Mouse (Mus musculus) liver, embryonic 12.5 days (tissue): ENCODE data around the gene Celf6. TPM values are rescaled to one million over a fixed set of nuclear protein-coding genes. Genes with fewer than 3 reads are reported as not detected.

Experiments used
- ATAC-seq: fragments of 200-750 bp; cut with Nextera tagmentation; 2 replicates; pipeline ENCODE4 v1.8.0; 2017; ENCODE audit warnings: moderate number of reproducible peaks, mild to moderate bottlenecking, moderate library complexity
- H3K27ac ChIP-seq: fragments of 300-500 bp; sonication (generic); 2 replicates; pipeline ENCODE4 v1.5.1; 2016; ENCODE audit warnings: mild to moderate bottlenecking
- H3K27me3 ChIP-seq: fragments of 300-500 bp; sonication (generic); replicated peaks from 2 replicates; pipeline ENCODE4 v1.6.1; 2016; ENCODE audit warnings: mild to moderate bottlenecking, moderate library complexity
- H3K36me3 ChIP-seq: fragments of 300-500 bp; sonication (generic); 2 replicates; pipeline ENCODE4 v1.6.1; 2016; ENCODE audit warnings: mild to moderate bottlenecking, moderate library complexity
- H3K4me1 ChIP-seq: fragments of 300-500 bp; sonication (generic); 2 replicates; pipeline ENCODE4 v1.6.1; 2016
- H3K4me2 ChIP-seq: fragments of 300-500 bp; sonication (generic); 2 replicates; pipeline ENCODE4 v1.6.1; 2016; ENCODE audit warnings: mild to moderate bottlenecking, moderate library complexity
- H3K4me3 ChIP-seq: fragments of 300-500 bp; sonication (generic); 2 replicates; pipeline ENCODE4 v1.5.1; 2016; ENCODE audit warnings: mild to moderate bottlenecking, moderate library complexity
- H3K9ac ChIP-seq: fragments of 300-500 bp; sonication (generic); 2 replicates; pipeline ENCODE4 v1.6.1; 2016; ENCODE audit warnings: mild to moderate bottlenecking, moderate library complexity
- H3K9me3 ChIP-seq: fragments of 300-500 bp; sonication (generic); replicated peaks from 2 replicates; pipeline ENCODE4 v1.6.1; 2016; ENCODE audit warnings: mild to moderate bottlenecking, moderate library complexity
- WGBS: fragments of 180-500 bp; shearing (Covaris S2); methylation state at CpG from one replicate; pipeline ENCODE4 v1.1.7; 2016; ENCODE audit not compliant: insufficient replicate concordance; 5-methylcytosine and 5-hydroxymethylcytosine counted together
- polyA plus RNA-seq: library from polyadenylated mRNA; unstranded; fragments of >200 nt; fragmentation: Nextera tagmentation; extraction: Ambion mirVana; gene quantifications from 2 replicates; pipeline ENCODE4 v1.2.1, GENCODE M21; 2016

Gene Celf6
- polyA plus RNA-seq, 1 experiment from 2014 or later: 0.11 TPM

DNA sequence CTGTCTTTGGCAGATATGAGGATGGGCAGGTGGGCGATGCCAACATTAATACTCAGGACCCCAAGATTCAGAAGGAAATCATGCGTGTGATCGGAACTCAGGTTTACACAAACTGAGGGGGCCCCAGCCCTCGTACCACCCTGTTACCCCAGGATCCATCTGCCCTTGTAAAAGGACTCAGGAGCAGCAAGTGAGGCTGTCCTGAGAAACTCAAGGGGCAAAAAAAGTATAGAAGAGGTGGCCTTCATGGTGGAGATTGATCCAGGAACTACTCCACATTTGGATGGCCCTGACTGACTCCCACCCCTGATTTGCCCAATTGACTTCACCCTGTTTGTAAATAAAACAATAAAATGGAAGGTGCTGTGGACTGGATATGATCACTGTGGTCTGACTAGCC, 72.2 kb downstream of the Celf6 start:
- H3K4me2 ChIP-seq: no peak overlapping the region
- no peak overlapping the region for H3K9ac ChIP-seq
- ATAC-seq: no peak
- no peaks in the 10 kb centered on the region; the same call in 1 of the 2 replicates for H3K27me3 ChIP-seq
- no peak overlapping the region for H3K4me3 ChIP-seq
- no peak overlapping the region for H3K27ac ChIP-seq
- WGBS: 89% methylated on average over 4 of the region's 4 CpGs
- H3K4me1 ChIP-seq: peaks cover 24% of the 10 kb centered on the region
- H3K9me3 ChIP-seq: no peaks in the 10 kb centered on the region
- peaks cover 18% of the 10 kb centered on the region for H3K36me3 ChIP-seq

- no peak overlapping the region for H3K9ac ChIP-seq
- 7% methylated on average over 3 of the region's 3 CpGs for WGBS
- peak overlapping the region; percentile 37 for H3K4me2 ChIP-seq
- H3K27me3 ChIP-seq: peaks cover 14% of the 10 kb centered on the region
- no peaks in the 10 kb centered on the region for H3K9me3 ChIP-seq
- H3K4me3 ChIP-seq: no peak overlapping the region
- peaks cover 18% of the 10 kb centered on the region for H3K36me3 ChIP-seq
- ATAC-seq: peak; percentile 55
- peak overlapping the region; percentile 54 for H3K27ac ChIP-seq
- peaks cover 57% of the 10 kb centered on the region for H3K4me1 ChIP-seq
Observed at GRCm38 (mm10) chr9:59653371-59653770, 75.7 kb downstream of the Celf6 start.

DNA sequence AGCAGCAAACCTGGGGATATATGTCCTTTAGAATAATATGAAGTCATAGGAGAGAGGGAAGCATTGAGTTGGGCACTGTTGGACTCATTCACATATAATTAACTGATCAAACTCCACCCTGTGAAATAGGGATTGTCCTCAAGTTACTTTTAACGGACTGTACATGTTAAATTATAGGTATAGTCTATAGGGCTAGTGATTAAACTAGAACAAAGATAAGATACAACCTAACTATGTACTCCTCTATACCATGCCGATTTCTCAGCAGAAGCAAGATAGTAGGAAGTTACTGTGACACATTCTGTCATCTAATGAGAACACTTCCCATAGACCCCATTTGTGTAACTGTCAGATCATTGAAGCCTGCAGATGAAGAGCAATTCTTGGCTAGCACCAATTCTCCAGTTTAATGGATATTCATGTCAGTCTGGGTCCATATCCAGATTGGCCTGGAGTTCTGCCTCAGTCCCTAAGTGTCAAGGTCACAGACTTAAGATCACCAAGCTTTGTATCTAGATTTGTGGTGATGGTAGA, 76.8 kb downstream of the Celf6 start:
- H3K36me3 ChIP-seq: peaks cover 9% of the 10 kb centered on the region; the same call in 1 of the 2 replicates
- H3K27me3 ChIP-seq: peaks cover 21% of the 10 kb centered on the region
- no peaks in the 10 kb centered on the region for H3K9me3 ChIP-seq
- H3K9ac ChIP-seq: no peak overlapping the region
- 45% methylated on average over 2 of the region's 2 CpGs for WGBS
- H3K4me1 ChIP-seq: peaks cover 67% of the 10 kb centered on the region
- no peak overlapping the region for H3K4me3 ChIP-seq
- H3K4me2 ChIP-seq: no peak overlapping the region
- ATAC-seq: no peak
- H3K27ac ChIP-seq: no peak overlapping the region

DNA sequence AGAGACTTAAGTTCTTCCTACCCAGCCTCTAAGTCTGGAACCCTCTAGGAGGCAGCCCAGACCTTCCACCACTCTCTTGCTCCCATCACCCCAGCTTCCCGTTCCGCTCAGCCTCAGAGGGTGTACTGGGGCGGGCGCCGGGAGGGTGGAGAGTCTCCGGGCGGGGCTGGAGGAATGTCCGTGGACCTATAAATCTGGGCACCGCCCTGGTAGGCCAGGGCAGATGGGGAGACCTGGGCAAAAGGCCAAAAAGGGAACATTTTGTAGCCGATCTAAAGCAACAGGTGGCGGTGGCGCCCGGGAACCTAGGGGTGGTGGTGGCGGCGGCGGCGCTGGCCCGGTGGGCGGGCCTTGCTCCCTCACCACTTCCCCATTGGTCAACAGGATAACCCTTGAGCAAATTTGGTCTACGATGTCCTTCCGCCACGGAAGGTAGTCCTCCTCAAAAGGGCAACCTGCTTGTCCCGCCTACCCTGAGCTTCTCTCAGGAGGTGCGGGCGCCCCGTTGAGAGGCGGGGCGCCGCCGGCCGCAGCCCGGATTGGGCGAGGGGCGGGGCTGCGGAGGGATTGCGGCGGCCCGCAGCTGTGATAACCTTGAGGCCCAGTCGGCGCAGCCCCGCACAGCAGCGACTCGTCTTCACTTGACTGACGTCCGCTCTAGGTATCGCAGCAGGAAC, 78.4 kb downstream of the Celf6 start, which contains the start of gene Pkm:
Gene Pkm, plus strand, starts transcription at position 411 of the 677 bp plus-strand sequence.
- under 1% methylated on average over 46 of the region's 46 CpGs for WGBS
- Histone ChIP-seq H3K4me1 (peaks cover 83% of the 10 kb centered on the region), H3K27me3 (peaks cover 21% of the 10 kb centered on the region), H3K27ac (peak within 1 kb of the TSS; percentile 89), H3K9ac (peak within 1 kb of the TSS; percentile 72), H3K9me3 (no peaks in the 10 kb centered on the region), H3K4me2 (peak within 1 kb of the TSS; percentile 94), H3K4me3 (peak within 1 kb of the TSS; percentile 71), H3K36me3 (peaks cover 9% of the 10 kb centered on the region; the same call in 1 of the 2 replicates)
- peak; percentile 85 for ATAC-seq

Other genes with a start within 250 kb of the Celf6 start
- gene Bbs4, start 224.4 kb upstream of the Celf6 start, polyA plus RNA-seq: 2.8 and 3.3 TPM in 2 replicates
- gene Arih1, start 91.3 kb upstream of the Celf6 start, polyA plus RNA-seq: 13.7 and 15.9 TPM in 2 replicates
- 42.4 and 42.5 TPM in 2 replicates for gene Hexa, start 38.4 kb upstream of the Celf6 start, polyA plus RNA-seq
- gene Tmem202, start 38.1 kb upstream of the Celf6 start, polyA plus RNA-seq: not detected in 2 replicates
- gene Parp6, start 39.4 kb downstream of the Celf6 start, polyA plus RNA-seq: 6.4 and 7.5 TPM in 2 replicates
- gene Pkm, start 78.5 kb downstream of the Celf6 start, polyA plus RNA-seq: 439 and 489 TPM in 2 replicates
- gene Gramd2, start 102.2 kb downstream of the Celf6 start, polyA plus RNA-seq: 0.04 and 0.07 TPM in 2 replicates
- 5.0 and 5.7 TPM in 2 replicates for gene Senp8, start 172.8 kb downstream of the Celf6 start, polyA plus RNA-seq
- 4.9 and 5.0 TPM in 2 replicates for gene Myo9a, start 173.0 kb downstream of the Celf6 start, polyA plus RNA-seq